Mouse (Mus musculus) embryonic facial prominence, embryonic 14.5 days (tissue): Measurements from ENCODE around the gene Rab4a. TPM values are rescaled to one million over a fixed set of nuclear protein-coding genes. Genes with fewer than 3 reads are reported as not detected.

Experiments used
- ATAC-seq: fragments of 200-750 bp; cut with Nextera tagmentation; 2 replicates; pipeline ENCODE4 v1.8.0; 2017; ENCODE audit warnings: low read depth, moderate number of reproducible peaks, moderate TSS enrichment
- DNase-seq: peaks from one replicate; pipeline ENCODE4 v3.0.0-alpha.2; 2015; ENCODE audit warnings: low spot score
- H3K27ac ChIP-seq: fragments of 300-500 bp; sonication (generic); replicated peaks from 2 replicates; pipeline ENCODE4 v1.5.1; 2014; ENCODE audit warnings: low read depth, mild to moderate bottlenecking, low read length, moderate library complexity
- H3K27me3 ChIP-seq: fragments of 300-500 bp; sonication (generic); replicated peaks from 2 replicates; pipeline ENCODE4 v1.6.1; 2014; ENCODE audit warnings: low read length; ENCODE audit not compliant: control insufficient read depth, insufficient read depth
- H3K36me3 ChIP-seq: fragments of 300-500 bp; sonication (generic); 2 replicates; pipeline ENCODE4 v1.6.1; 2014; ENCODE audit warnings: low read length, mixed read lengths; ENCODE audit not compliant: control insufficient read depth, insufficient read depth
- H3K4me1 ChIP-seq: fragments of 300-500 bp; sonication (generic); 2 replicates; pipeline ENCODE4 v1.6.1; 2014; ENCODE audit warnings: antibody characterized with exemption, low read length; ENCODE audit not compliant: control insufficient read depth, insufficient read depth
- H3K4me2 ChIP-seq: fragments of 300-500 bp; sonication (generic); 2 replicates; pipeline ENCODE4 v1.6.1; 2014; ENCODE audit warnings: low read depth, mild to moderate bottlenecking, low read length, moderate library complexity, mixed read lengths
- H3K4me3 ChIP-seq: fragments of 300-500 bp; sonication (generic); 2 replicates; pipeline ENCODE4 v1.5.1; 2014; ENCODE audit warnings: low read depth, mild to moderate bottlenecking, low read length
- H3K9ac ChIP-seq: fragments of 300-500 bp; sonication (generic); 2 replicates; pipeline ENCODE4 v1.6.1; 2014; ENCODE audit warnings: low read depth, mild to moderate bottlenecking, low read length, moderate library complexity, mixed read lengths
- H3K9me3 ChIP-seq: fragments of 300-500 bp; sonication (generic); 2 replicates; pipeline ENCODE4 v1.6.1; 2016; ENCODE audit warnings: low read length; ENCODE audit not compliant: control insufficient read depth
- WGBS: fragments of 180-500 bp; shearing (Covaris S2); extraction: QIAGEN DNeasy Blood & Tissue Kit; methylation state at CpG from one replicate; pipeline ENCODE4 v1.1.7; 2014; 5-methylcytosine and 5-hydroxymethylcytosine counted together
- polyA plus RNA-seq: library from polyadenylated mRNA; unstranded; fragments of >200 nt; fragmentation: Nextera tagmentation; extraction: Ambion mirVana; gene quantifications from 2 replicates; pipeline ENCODE4 v1.2.1, GENCODE M21; 2014

Gene Rab4a
- polyA plus RNA-seq, 1 experiment from 2014 or later: 46.6 TPM

DNA sequence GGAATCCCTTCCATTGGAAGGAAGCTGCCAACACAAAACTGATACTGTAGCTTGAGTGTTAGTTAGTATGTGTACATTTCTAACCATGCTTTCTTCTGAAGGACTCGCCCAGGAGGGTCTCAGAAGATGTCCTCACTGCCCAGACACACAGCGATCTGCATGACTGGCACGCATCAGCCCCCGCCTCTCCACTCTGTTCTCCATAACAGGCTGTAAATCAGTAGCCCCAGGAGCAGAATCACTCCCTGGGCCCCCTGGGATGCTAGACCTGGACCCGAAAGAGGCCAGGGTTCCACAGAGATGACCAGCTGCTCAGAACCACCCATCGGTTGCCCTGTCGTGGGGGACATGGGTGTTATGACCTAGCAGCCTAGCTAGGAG, 13.9 kb upstream of the Rab4a start:
- H3K9me3 ChIP-seq: no peaks in the 10 kb centered on the region
- ATAC-seq (no peak), DNase-seq (no peak)
- no peak overlapping the region for H3K4me2 ChIP-seq
- no peak overlapping the region for H3K9ac ChIP-seq
- H3K27ac ChIP-seq: no peak overlapping the region
- H3K27me3 ChIP-seq: no peaks in the 10 kb centered on the region
- WGBS: 85% methylated on average over 7 of the region's 7 CpGs
- no peaks in the 10 kb centered on the region; the same call in 1 of the 2 replicates for H3K4me1 ChIP-seq
- H3K36me3 ChIP-seq: no peaks in the 10 kb centered on the region
- no peak overlapping the region for H3K4me3 ChIP-seq

DNA sequence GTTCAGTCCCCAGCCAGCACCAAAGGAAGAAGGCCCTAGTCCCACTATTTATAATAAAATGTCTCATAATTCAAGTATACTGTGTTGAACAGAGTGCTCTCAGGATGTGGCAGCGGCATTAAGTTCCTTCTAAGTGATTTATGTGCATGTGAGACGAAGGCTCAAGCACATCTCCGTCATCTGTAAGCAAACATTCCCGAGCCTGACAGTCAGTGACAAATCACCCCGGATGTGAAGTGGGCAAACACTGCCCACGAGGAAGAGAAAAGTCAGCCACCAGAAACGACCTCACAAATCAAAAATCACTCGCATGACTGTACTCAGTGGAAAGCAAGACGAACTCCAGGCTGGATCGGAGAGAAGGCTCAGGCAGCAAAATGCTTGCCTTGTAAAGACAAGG, 11.9 kb upstream of the Rab4a start:
- Histone ChIP-seq H3K27ac (no peak overlapping the region), H3K9ac (no peak overlapping the region), H3K4me1 (peaks cover 4% of the 10 kb centered on the region; the same call in 1 of the 2 replicates), H3K27me3 (no peaks in the 10 kb centered on the region), H3K36me3 (no peaks in the 10 kb centered on the region), H3K4me3 (no peak overlapping the region), H3K9me3 (no peaks in the 10 kb centered on the region), H3K4me2 (no peak overlapping the region)
- DNase-seq: no peak
- ATAC-seq: no peak
- 54% methylated on average over 10 of the region's 10 CpGs for WGBS

DNA sequence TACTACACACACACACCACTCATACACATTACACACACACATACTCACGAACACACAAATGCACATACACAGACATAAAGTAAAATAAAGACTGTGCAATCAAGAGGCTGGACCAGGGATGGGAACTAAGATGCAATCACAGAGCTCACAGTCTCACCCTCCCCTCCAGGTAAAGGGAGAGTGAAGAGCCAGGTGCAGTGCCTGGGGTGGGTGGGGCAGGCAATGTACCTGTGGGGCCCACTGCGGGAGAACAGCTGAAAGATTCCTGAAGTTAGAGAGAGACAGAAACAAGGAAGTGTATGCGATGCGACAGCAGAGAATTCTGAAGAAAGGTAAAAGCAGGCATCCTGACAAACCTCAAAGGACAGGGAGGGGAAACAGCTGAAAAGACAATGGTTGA, 11.0 kb upstream of the Rab4a start:
- Histone ChIP-seq H3K27ac (no peak overlapping the region), H3K4me1 (peaks cover 9% of the 10 kb centered on the region; the same call in 1 of the 2 replicates), H3K36me3 (no peaks in the 10 kb centered on the region), H3K9ac (no peak overlapping the region), H3K27me3 (no peaks in the 10 kb centered on the region), H3K4me2 (no peak overlapping the region), H3K4me3 (no peak overlapping the region), H3K9me3 (no peaks in the 10 kb centered on the region)
- WGBS: 71% methylated on average over 4 of the region's 4 CpGs
- ATAC-seq (no peak), DNase-seq (no peak)

DNA sequence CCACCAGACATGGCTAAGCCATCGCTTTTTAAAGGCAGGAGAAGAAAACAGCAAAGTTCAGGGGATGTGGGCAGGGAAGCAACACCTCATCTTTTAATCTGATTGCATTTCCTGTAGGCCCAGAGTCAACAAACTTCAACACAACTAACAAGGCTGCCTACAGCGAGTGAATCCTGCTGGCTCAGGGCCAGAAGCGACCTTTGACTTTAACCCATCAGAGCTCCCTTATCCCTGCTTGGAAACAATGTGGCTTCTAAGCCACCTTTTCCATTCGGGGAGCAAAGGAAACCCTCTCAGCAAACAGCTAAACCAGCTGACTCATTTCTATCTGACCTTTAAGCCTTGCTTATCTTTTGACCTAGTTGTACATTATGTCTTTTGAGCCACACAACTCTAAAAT, 9.0 kb upstream of the Rab4a start:
- DNase-seq (no peak), ATAC-seq (no peak)
- Histone ChIP-seq H3K4me3 (no peak overlapping the region), H3K9me3 (no peaks in the 10 kb centered on the region), H3K27me3 (no peaks in the 10 kb centered on the region), H3K27ac (no peak overlapping the region), H3K9ac (no peak overlapping the region), H3K36me3 (no peaks in the 10 kb centered on the region), H3K4me2 (no peak overlapping the region), H3K4me1 (peaks cover 9% of the 10 kb centered on the region; the same call in 1 of the 2 replicates)
- 34% methylated on average over 4 of the region's 4 CpGs for WGBS

DNA sequence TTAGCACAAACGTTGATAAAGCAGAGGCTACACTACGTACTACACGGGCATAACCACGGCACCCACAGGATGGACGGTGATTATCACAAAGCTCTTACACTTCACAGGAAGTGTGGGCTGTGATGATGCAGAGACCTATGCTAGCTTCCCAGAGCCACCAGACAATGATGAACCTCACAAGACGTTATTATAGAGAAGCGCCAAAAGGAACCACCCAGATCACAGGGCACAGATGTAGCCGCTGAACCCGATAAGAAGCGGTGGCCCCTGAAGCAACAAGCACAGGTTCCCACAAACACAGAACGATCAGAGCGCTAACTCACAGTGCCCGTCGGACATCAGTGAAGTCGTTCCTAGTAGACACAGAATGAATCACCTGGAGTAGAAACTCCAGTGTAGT, 7.9 kb upstream of the Rab4a start:
- Histone ChIP-seq H3K4me1 (peaks cover 9% of the 10 kb centered on the region; the same call in 1 of the 2 replicates), H3K27me3 (no peaks in the 10 kb centered on the region), H3K4me2 (no peak overlapping the region), H3K4me3 (no peak overlapping the region), H3K9me3 (no peaks in the 10 kb centered on the region), H3K27ac (no peak overlapping the region), H3K36me3 (no peaks in the 10 kb centered on the region), H3K9ac (no peak overlapping the region)
- DNase-seq: no peak
- 90% methylated on average over 15 of the region's 15 CpGs for WGBS
- ATAC-seq: no peak

DNA sequence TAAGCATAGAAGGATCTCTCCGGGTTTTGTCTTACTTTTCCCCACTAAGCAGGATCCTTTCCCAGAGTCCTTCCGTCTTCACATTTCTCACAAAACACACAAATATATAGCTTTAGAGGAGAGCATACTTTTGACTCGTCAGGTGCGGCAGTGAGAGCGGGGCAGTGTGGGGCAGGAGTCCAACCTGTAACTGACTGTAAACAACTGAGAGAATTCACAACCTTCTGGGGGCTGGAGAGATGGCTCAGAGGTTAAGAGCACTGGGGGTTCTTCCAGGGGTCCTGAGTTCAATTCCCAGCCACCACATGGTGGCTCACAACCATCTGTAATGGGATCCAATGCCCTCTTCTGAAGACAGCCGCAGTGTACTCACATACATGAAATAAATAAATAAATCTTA, 6.4 kb upstream of the Rab4a start:
- Histone ChIP-seq H3K9me3 (no peaks in the 10 kb centered on the region), H3K9ac (no peak overlapping the region), H3K4me3 (no peak overlapping the region), H3K36me3 (no peaks in the 10 kb centered on the region), H3K27me3 (no peaks in the 10 kb centered on the region), H3K4me1 (peaks cover 9% of the 10 kb centered on the region; the same call in 1 of the 2 replicates), H3K27ac (peak overlapping the region; percentile 28; the same call in 1 of the 2 replicates), H3K4me2 (no peak overlapping the region)
- no peak for ATAC-seq
- 46% methylated on average over 6 of the region's 6 CpGs for WGBS
- DNase-seq: no peak

DNA sequence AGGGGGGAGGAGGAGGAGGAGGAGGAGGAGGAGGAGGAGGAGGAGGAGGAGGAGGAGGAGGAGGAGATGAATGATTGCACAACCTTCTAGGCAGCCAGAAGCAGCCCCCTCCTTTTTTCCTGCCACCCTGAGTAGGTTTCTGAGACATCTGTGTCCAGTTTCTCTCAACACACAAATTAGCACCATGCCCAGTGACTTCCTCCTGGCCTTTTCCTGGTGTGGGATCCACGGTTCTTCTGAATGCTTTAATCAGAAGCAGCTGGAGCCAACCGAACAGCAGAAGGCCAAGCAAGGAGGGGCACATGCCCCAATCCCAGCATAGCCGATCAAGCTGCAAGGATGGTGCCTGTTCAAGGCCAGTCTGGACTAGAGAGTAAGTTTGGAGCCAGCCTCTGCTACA, 5.9 kb upstream of the Rab4a start:
- H3K36me3 ChIP-seq: no peaks in the 10 kb centered on the region
- DNase-seq (peak; percentile 83), ATAC-seq (peak; percentile 55)
- H3K9me3 ChIP-seq: no peaks in the 10 kb centered on the region
- peaks cover 9% of the 10 kb centered on the region; the same call in 1 of the 2 replicates for H3K4me1 ChIP-seq
- 21% methylated on average over 3 of the region's 3 CpGs for WGBS
- H3K4me3 ChIP-seq: no peak overlapping the region
- no peak overlapping the region for H3K9ac ChIP-seq
- H3K27ac ChIP-seq: peak overlapping the region; percentile 10; the same call in 1 of the 2 replicates
- H3K4me2 ChIP-seq: no peak overlapping the region
- H3K27me3 ChIP-seq: no peaks in the 10 kb centered on the region

DNA sequence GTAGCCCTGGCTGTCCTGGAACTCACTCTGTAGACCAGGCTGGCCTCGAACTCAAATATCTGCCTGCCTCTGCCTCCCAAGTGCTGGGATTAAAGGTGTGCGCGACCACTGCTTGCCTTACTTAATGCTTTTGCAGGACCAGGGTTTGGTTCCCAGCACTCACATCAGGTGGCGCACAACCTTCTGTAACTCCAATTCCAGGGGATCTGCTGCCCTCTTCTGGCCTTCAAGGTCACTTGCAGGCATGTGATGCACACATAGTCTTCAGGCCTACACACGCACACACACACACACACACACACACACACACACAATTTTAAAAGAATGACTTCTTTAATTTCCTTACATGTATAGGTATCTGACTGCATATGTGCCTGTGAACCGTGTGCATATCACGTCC, 4.9 kb upstream of the Rab4a start:
- Histone ChIP-seq H3K36me3 (no peaks in the 10 kb centered on the region), H3K4me1 (peaks cover 9% of the 10 kb centered on the region; the same call in 1 of the 2 replicates), H3K9me3 (no peaks in the 10 kb centered on the region), H3K4me3 (no peak overlapping the region), H3K27me3 (no peaks in the 10 kb centered on the region), H3K9ac (no peak overlapping the region), H3K4me2 (no peak overlapping the region), H3K27ac (no peak overlapping the region)
- DNase-seq: no peak
- 82% methylated on average over 4 of the region's 7 CpGs for WGBS
- no peak for ATAC-seq

DNA sequence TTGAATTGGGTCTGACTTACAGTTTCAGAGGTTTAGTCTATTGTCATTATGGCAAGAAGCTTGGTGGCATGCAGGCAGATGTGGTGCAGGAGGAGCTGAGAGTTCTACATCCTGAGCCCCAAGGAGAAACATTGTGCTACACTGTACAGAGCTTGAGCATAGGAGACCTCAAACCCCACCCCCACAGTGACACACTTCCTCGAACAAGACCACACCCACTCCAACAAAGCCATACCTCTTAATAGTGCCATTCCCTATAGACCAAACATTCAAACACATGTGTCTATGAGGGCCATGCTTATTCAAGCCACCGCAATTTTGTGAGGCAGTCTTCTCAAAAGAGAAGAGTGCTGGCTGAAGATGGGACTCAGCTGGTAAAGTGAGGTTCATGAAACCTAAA, 4.2 kb upstream of the Rab4a start:
- H3K4me3 ChIP-seq: no peak overlapping the region
- H3K9ac ChIP-seq: no peak overlapping the region
- ATAC-seq (no peak), DNase-seq (no peak)
- 73% methylated on average over 2 of the region's 2 CpGs for WGBS
- no peak overlapping the region for H3K4me2 ChIP-seq
- peaks cover 10% of the 10 kb centered on the region; the same call in 1 of the 2 replicates for H3K4me1 ChIP-seq
- H3K36me3 ChIP-seq: no peaks in the 10 kb centered on the region
- no peaks in the 10 kb centered on the region for H3K9me3 ChIP-seq
- H3K27me3 ChIP-seq: no peaks in the 10 kb centered on the region
- H3K27ac ChIP-seq: no peak overlapping the region
